Mouse (Mus musculus) CD4-positive helper T cell, adult 2 months (primary cell): ENCODE measurements around the gene Ppp1r13l.

Experiments
- DNase-seq: peaks from one replicate; pipeline ENCODE4 v3.0.0-alpha.2; 2012; ENCODE audit warnings: low read depth, missing footprints, low spot score

Ppp1r13l gene

GRCm38 (mm10) chr7:19365376-19365775, 5.8 kb downstream of the Ppp1r13l start:
- no peak for DNase-seq

GRCm38 (mm10) chr7:19368380-19368779, 8.8 kb downstream of the Ppp1r13l start:
- no peak for DNase-seq

- DNase-seq, result peak; percentile 73
Measured at GRCm38 (mm10) chr7:19369823-19370425, 10.4 kb downstream of the Ppp1r13l start.

GRCm38 (mm10) chr7:19373367-19373766, 13.8 kb downstream of the Ppp1r13l start:
- DNase-seq, result no peak

GRCm38 (mm10) chr7:19375368-19375767, 15.8 kb downstream of the Ppp1r13l start:
- DNase-seq, result no peak

- no peak for DNase-seq
Measured at GRCm38 (mm10) chr7:19376019-19376418, 16.5 kb downstream of the Ppp1r13l start.

GRCm38 (mm10) chr7:19378049-19378448, 18.5 kb downstream of the Ppp1r13l start:
- DNase-seq, result no peak

- peak; percentile 99 for DNase-seq
Measured at GRCm38 (mm10) chr7:19381377-19382165, 22.0 kb downstream of the Ppp1r13l start, which contains the start of gene Ercc2. Gene Ercc2, plus strand, starts transcription at chr7:19382010.

- no peak for DNase-seq
Measured at GRCm38 (mm10) chr7:19382166-19382541, 22.6 kb downstream of the Ppp1r13l start.

GRCm38 (mm10) chr7:19383708-19384107, 24.2 kb downstream of the Ppp1r13l start:
- no peak for DNase-seq

GRCm38 (mm10) chr7:19388699-19389413, 29.3 kb downstream of the Ppp1r13l start:
- DNase-seq, result no peak

- no peak for DNase-seq
Measured at GRCm38 (mm10) chr7:19394484-19394883, 34.9 kb downstream of the Ppp1r13l start.

GRCm38 (mm10) chr7:19399496-19400280, 40.1 kb downstream of the Ppp1r13l start:
- DNase-seq, result peak; percentile 83

- peak; percentile 31 for DNase-seq
Measured at GRCm38 (mm10) chr7:19400946-19401345, 41.4 kb downstream of the Ppp1r13l start.

- no peak for DNase-seq
Measured at GRCm38 (mm10) chr7:19402535-19403112, 43.1 kb downstream of the Ppp1r13l start.

- peak; percentile 91 for DNase-seq
Measured at GRCm38 (mm10) chr7:19403731-19404296, 44.3 kb downstream of the Ppp1r13l start, which contains the start of gene Klc3. Gene Klc3, minus strand, starts transcription at chr7:19404104.

GRCm38 (mm10) chr7:19404476-19404875, 44.9 kb downstream of the Ppp1r13l start, which contains the start of gene Ckm:
Gene Ckm, plus strand, starts transcription at chr7:19404776.
- no peak for DNase-seq

- DNase-seq, result peak; percentile 83
Measured at GRCm38 (mm10) chr7:19405417-19405816, 45.9 kb downstream of the Ppp1r13l start.

GRCm38 (mm10) chr7:19409753-19410152, 50.2 kb downstream of the Ppp1r13l start:
- no peak for DNase-seq

GRCm38 (mm10) chr7:19410766-19411344, 51.3 kb downstream of the Ppp1r13l start:
- DNase-seq, result no peak
